8 mouse cellular contexts compared by ENCODE assay signal in genomic region chr3:97337306-97337705, GRCm38 (mm10). TPM values are rescaled to one million over a fixed set of nuclear protein-coding genes. Genes with fewer than 3 reads are reported as not detected.
A peak's percentile ranks its signal among the peaks of the same experiment; 100 is the strongest.
DNase-seq lines count a peak whose midpoint lies in the region; ATAC-seq and TF ChIP-seq lines count a peak whose summit lies in the region.

No protein-coding gene starts in this region.

- 4% methylated on average over 11 of the region's 11 CpGs for WGBS in heart, embryonic 13.5 days
- WGBS in stomach, embryonic 16.5 days, result 18% methylated on average over 11 of the region's 11 CpGs

- H3K36me3 ChIP-seq in CH12.LX (replicated peaks in 1 of 2; ENCODE audit: control insufficient read depth in 1 of 2, insufficient read depth in 1 of 2, low read length in 1 of 2), result no peaks in the 10 kb centered on the region
- H3K36me3 ChIP-seq in heart, embryonic 13.5 days, result no peaks in the 10 kb centered on the region
- H3K36me3 ChIP-seq in stomach, embryonic 16.5 days (ENCODE audit: control insufficient read depth, insufficient read depth, low read length), result no peaks in the 10 kb centered on the region

- no peak overlapping the region for H3K9ac ChIP-seq in CH12.LX (ENCODE audit: insufficient read depth, low read depth)
- H3K9ac ChIP-seq in heart, embryonic 13.5 days, result peak overlapping the region; percentile 29; the same call in 1 of the 2 replicates
- H3K9ac ChIP-seq in stomach, embryonic 16.5 days (ENCODE audit: low read length), result no peak overlapping the region

- intact Hi-C loops in left cerebral cortex, postnatal 25 days (cut with DNase I), result loop anchor here (5.0 kb wide), 1 partner anchor 150 kb away; no protein-coding TSS in a partner anchor

- TF ChIP-seq RAD21 in CH12.LX (IDR thresholded peaks at IDR 0.05; ENCODE audit: low read depth, low read length), result no peak

- in situ Hi-C loops in CH12.LX (cut with MboI; ENCODE audit: low pct_ligation_motif_present, low pct_unique_long_range_greater_than_20kb, low sequenced_read_pairs), result loop anchor here (25.0 kb wide), 1 partner anchor 400 kb away; the partner anchor contains the start of gene Gja8

- H3K79me2 ChIP-seq in CH12.LX (replicated peaks; ENCODE audit: control insufficient read depth, extremely low read depth, insufficient read depth, poor library complexity, severe bottlenecking), result no peaks in the 10 kb centered on the region

- DNase-seq in cerebellum, postnatal 10 days, result peak; percentile 33 to 36
- no peak for DNase-seq in cerebellum, adult 8-10 months
- no peak for DNase-seq in CH12.LX (ENCODE audit: extremely low read depth)
- DNase-seq in left cerebral cortex, postnatal 25 days (ENCODE audit: low spot score in 2 of 2), result peak; percentile 58 to 68
- no peak for DNase-seq in c-Kit-positive CD71-positive TER-119-positive erythroid progenitor cells, embryonic 14.5 days (ENCODE audit: low spot score)
- no peak for DNase-seq in cerebellum, adult 9-11 months

- no peak overlapping the region for H3K27ac ChIP-seq in CH12.LX (ENCODE audit: insufficient read depth, low read depth)
- peak overlapping the region; percentile 16; the same call in 1 of the 2 replicates for H3K27ac ChIP-seq in heart, embryonic 13.5 days (replicated peaks)
- no peak overlapping the region for H3K27ac ChIP-seq in stomach, embryonic 16.5 days (ENCODE audit: low read length)

- dilution Hi-C loops in CH12.LX (cut with MboI; ENCODE audit: extremely low pct_ligation_motif_present, extremely low pct_unique_long_range_greater_than_20kb, low sequenced_read_pairs), result no loop called here

- H3K27me3 ChIP-seq in CH12.LX (replicated peaks), result no peaks in the 10 kb centered on the region
- H3K27me3 ChIP-seq in heart, embryonic 13.5 days (replicated peaks), result no peaks in the 10 kb centered on the region; the same call in 1 of the 2 replicates
- no peaks in the 10 kb centered on the region for H3K27me3 ChIP-seq in stomach, embryonic 16.5 days (ENCODE audit: control insufficient read depth, insufficient read depth, low read length)

- no peak for TF ChIP-seq CTCF in CH12.LX (conservative IDR thresholded peaks at IDR 0.05 in 1 of 2, IDR thresholded peaks at IDR 0.05 in 1 of 2; ENCODE audit: low read depth in 2 of 2, low read length in 2 of 2)

- H3K4me3 ChIP-seq in CH12.LX (replicated peaks in 1 of 3; ENCODE audit: low read depth in 2 of 3, low read length in 2 of 3, poor library complexity in 1 of 3), result no peak overlapping the region
- H3K4me3 ChIP-seq in heart, embryonic 13.5 days, result peak overlapping the region; percentile 13; the same call in 1 of the 2 replicates
- H3K4me3 ChIP-seq in stomach, embryonic 16.5 days (replicated peaks; ENCODE audit: low read length), result 0 out of 2 replicates have a peak overlapping the region, but pooled peaks have one; percentile 4

- no peak for ATAC-seq in heart, embryonic 13.5 days (ENCODE audit: extremely low read depth, insufficient number of reproducible peaks, low FRiP score, low TSS enrichment)
- ATAC-seq in stomach, embryonic 16.5 days (ENCODE audit: insufficient read depth, low FRiP score), result no peak

- no peak for TF ChIP-seq EP300 in CH12.LX (IDR thresholded peaks at IDR 0.05; ENCODE audit: low read length)

- no peak for TF ChIP-seq POLR2A in CH12.LX (IDR thresholded peaks at IDR 0.05; ENCODE audit: low read depth, low read length)

- H3K9me3 ChIP-seq in CH12.LX (replicated peaks; ENCODE audit: low read length), result no peaks in the 10 kb centered on the region
- no peaks in the 10 kb centered on the region for H3K9me3 ChIP-seq in heart, embryonic 13.5 days
- no peaks in the 10 kb centered on the region for H3K9me3 ChIP-seq in stomach, embryonic 16.5 days (replicated peaks; ENCODE audit: control insufficient read depth, low read length)

- peak overlapping the region; percentile 10; the same call in 1 of the 2 replicates for H3K4me2 ChIP-seq in CH12.LX (ENCODE audit: insufficient read depth, low read depth, poor library complexity, severe bottlenecking)
- peak overlapping the region; percentile 51 for H3K4me2 ChIP-seq in heart, embryonic 13.5 days
- peak overlapping the region; percentile 34; the same call in 1 of the 2 replicates for H3K4me2 ChIP-seq in stomach, embryonic 16.5 days (ENCODE audit: low read depth, low read length)

- 0 out of 4 replicates have a peak, but pooled peaks cover 4 to 5% of the 10 kb centered on the region in 2 experiments for H3K4me1 ChIP-seq in CH12.LX (ENCODE audit: control insufficient read depth in 1 of 2, insufficient read depth in 2 of 2)
- H3K4me1 ChIP-seq in heart, embryonic 13.5 days, result peaks cover 21% of the 10 kb centered on the region
- H3K4me1 ChIP-seq in stomach, embryonic 16.5 days (ENCODE audit: control insufficient read depth, insufficient read depth, low read length), result peaks cover 11% of the 10 kb centered on the region

TF ChIP-seq in CH12.LX, 34 proteins besides CTCF, POLR2A, EP300 and RAD21:
- TF ChIP-seq ELF1 (IDR thresholded peaks at IDR 0.05; ENCODE audit: low read depth, low read length) (no peak), NRF1 (IDR thresholded peaks at IDR 0.05; ENCODE audit: low read depth, low read length) (0 out of 2 replicates have a peak, but pooled peaks have one; percentile 15), RCOR1 (conservative IDR thresholded peaks at IDR 0.05; ENCODE audit: low read depth, low read length) (no peak), MYC (IDR thresholded peaks at IDR 0.05; ENCODE audit: low read depth, low read length) (no peak), ETS1 (conservative IDR thresholded peaks at IDR 0.05; ENCODE audit: low read depth, low read length) (no peak), IRF4 (IDR thresholded peaks at IDR 0.05; ENCODE audit: low read depth, low read length) (no peak), MAZ (IDR thresholded peaks at IDR 0.05; ENCODE audit: low read depth, low read length) (no peak)

RNA-seq across cellular contexts. Expression of gene Bcl9, which starts 39.6 kb away (rescaled TPM):
- total RNA-seq in CH12.LX (2012; rRNA removed) (2.9 and 3.3 TPM in 2 replicates), CH12.LX (2014; rRNA removed) (0.96 and 1.1 TPM in 2 replicates)
- polyA plus RNA-seq in CH12.LX (2012; ENCODE audit: insufficient read length, low read depth), result 11.2 and 13.5 TPM in 2 replicates
- polyA plus RNA-seq in heart, embryonic 13.5 days (2015; fragmentation: Nextera tagmentation; extraction: Ambion mirVana), result 37.7 and 39.9 TPM in 2 replicates
- 10 to 100 TPM; 46.0 to 53.5 TPM for total RNA-seq in left cerebral cortex, postnatal 25 days (2021)
- 41.9 and 43.2 TPM in 2 replicates for polyA plus RNA-seq in stomach, embryonic 16.5 days (2015; fragmentation: Nextera tagmentation; extraction: Ambion mirVana)

Comparison
In these comparisons a context has a peak if more than half of its experiments do, and no peak if none do; other contexts are left out.
1. DNase-seq: peak in cerebellum, postnatal 10 days (2 of 2) and left cerebral cortex, postnatal 25 days (2 of 2); none in cerebellum, adult 8-10 months (single experiment), CH12.LX (single experiment), c-Kit-positive CD71-positive TER-119-positive erythroid progenitor cells, embryonic 14.5 days (single experiment) and cerebellum, adult 9-11 months (single experiment).
2. H3K4me3 ChIP-seq: peak in heart, embryonic 13.5 days (single experiment) and stomach, embryonic 16.5 days (single experiment); none in CH12.LX (0 of 3).
3. Peak in every context shown above with its lines, with median percentiles within 50 percentile points of each other: H3K4me2 ChIP-seq.